In the genomic region with DNA sequence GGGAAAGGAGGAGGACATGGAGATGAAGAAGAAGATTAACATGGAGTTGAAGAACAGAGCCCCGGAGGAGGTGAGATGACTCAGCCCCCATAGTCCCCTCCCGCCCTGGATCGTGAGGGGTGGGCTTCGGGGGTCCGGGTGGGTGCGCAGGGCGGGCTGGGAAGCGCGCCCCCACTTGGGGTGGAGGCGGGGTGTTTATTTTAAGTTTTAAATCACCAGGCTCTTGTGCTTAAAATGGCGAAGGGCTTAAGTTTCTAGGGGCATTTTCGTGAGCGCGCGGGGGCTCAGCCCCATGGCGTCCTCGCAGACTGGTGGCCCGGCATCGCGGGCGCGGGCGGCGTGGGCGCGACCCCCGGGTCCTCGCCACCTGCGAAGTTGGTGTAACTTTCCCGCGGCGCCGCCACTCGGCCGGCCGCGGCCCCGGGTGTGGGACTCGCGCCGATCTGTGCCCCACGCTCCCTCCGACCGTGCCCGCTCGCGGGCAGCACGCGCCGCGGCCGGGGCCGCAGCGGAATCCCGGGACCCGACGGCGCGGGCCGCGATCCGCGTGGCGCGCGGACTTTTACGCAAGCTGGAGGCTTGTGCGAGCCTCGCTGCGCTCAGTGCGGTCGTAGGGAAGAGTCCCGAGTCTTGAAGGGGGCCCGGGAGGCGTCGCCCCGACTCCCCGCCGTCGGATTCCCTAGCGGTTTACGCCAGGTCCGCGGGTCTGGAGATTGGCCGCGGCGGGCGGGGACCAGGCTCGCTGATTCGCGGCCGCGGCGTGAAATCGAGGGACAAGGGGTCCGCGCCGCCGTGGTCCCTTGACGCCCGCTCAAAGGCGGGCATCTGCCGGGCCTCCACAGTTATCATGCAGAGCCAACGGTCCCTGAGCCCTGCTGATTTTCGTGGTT, we compare ENCODE assay signal across 1 mouse cellular context.
TF ChIP-seq lines count a peak whose summit lies in the region.

No protein-coding gene starts in this region.

TF ChIP-seq in ES-E14, 5 proteins besides CTCF, POLR2A, EP300 and RAD21:
- TF ChIP-seq ZC3H11A (IDR thresholded peaks at IDR 0.05; ENCODE audit: borderline replicate concordance, low read depth, low read length) (no peak), HCFC1 (IDR thresholded peaks at IDR 0.05; ENCODE audit: borderline replicate concordance, insufficient read depth, low read length) (0 out of 2 replicates have a peak, but pooled peaks have one; percentile 3)
